Mouse (Mus musculus) hindlimb bud, embryonic 11.5 days (tissue): ENCODE measurements at regions not wholly inside any gene's neighbourhood (a gene's known extent, or its start where the extent isn't known, plus 50 kb on each side); places are given as distances from the start of the nearest gene placed in this dataset.

Source experiments
- DNase-seq: peaks from one replicate; pipeline ENCODE4 v3.0.0-alpha.2; 2012; ENCODE audit warnings: low read depth, low spot score; ENCODE audit errors: extremely low spot score

DNA sequence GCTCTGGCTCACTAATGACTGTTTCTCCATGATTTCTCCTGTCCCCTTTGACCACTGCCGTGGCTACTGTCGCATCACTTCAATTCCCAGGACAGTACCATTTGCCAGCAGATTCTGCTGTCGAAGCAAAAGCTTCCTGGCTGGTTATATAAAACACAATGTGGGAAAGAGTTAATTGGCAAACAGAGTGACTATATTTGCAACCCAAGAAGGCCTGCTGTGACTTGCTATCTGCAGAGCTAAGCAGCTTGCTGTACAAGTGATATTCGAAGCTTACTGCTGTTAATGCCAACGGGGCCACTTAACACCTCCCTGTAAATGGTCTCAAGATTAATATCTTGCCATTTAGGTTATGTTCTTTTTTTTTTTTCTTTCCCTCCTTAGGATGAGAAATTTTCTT, 242.2 kb upstream of the A1bg start:
- DNase-seq: no peak

GRCm38 (mm10) chr15:61161397-61161796, 238.6 kb upstream of the A1bg start:
- no peak for DNase-seq

- DNase-seq: no peak
These were observed 237.9 kb upstream of the A1bg start for GRCm38 (mm10) chr15:61160666-61161065.

GRCm38 (mm10) chr15:61159552-61159951, 236.7 kb upstream of the A1bg start:
- DNase-seq: no peak

GRCm38 (mm10) chr15:61158041-61158545, 235.3 kb upstream of the A1bg start:
- DNase-seq: no peak

DNA sequence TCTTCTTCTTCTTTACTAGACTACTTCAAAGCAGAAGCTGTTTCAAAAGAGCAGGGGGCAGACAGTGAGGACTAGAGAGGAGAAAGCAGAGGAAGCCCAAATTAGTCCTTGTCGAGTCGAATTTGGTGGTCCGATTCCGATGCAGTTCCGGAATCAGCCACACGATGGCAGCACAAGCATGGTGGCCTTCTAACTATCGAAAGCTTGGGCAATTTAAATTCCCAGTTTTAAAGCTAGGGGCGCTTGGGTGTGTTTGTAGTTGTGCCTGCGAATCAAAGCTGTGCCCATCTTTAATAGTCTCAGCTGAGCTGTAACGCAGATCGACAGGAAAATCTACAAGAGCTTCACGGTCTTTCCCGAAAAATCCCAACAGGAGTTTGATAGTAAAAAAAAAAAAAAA, 234.7 kb upstream of the A1bg start:
- DNase-seq: peak; percentile 86

GRCm38 (mm10) chr15:61155530-61155929, 232.7 kb upstream of the A1bg start:
- no peak for DNase-seq

- DNase-seq: no peak
These were observed 231.4 kb upstream of the A1bg start for GRCm38 (mm10) chr15:61154166-61154565.

GRCm38 (mm10) chr15:61142851-61143250, 220.0 kb upstream of the A1bg start:
- no peak for DNase-seq

DNA sequence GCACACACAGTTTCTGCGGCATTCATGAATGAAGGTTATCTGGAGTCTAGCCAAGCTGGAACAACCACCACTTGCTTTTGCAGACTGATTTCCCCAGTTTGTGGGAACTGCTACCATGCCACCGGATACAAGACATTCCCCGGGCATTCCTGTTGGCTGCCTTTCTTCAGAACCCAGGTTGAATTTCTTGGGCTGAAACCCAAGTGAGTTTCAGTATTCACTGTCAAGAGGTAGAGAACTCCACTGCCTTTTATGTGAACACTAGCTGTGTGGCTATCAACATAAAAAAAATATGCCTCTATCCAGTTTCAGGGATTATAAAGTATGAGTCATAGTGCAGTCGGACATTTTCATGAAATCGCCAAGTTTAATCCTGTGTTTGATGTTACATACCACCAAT, 216.3 kb upstream of the A1bg start:
- DNase-seq: no peak

GRCm38 (mm10) chr15:61136781-61137180, 214.0 kb upstream of the A1bg start:
- no peak for DNase-seq

DNA sequence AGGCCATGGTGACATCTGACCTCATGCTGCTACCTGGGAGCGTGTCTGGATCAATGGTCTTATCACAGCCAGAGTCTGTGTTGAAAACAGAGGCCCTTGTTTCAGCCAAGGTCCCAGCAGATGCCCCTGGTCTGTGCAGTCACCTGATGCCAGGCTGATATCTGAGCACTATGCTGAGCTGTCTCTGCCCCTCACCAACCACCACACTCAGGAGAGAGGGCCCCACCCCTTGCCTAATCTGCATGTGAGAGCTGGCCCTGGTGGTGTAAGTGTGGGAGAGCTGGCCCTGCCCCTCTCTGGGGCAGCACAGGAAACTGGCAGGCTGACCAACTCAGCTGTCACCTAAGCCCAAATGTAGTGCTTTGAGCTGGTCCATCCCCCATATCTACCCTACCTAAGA, 210.5 kb upstream of the A1bg start:
- DNase-seq: no peak

- no peak for DNase-seq
These were observed 205.2 kb upstream of the A1bg start for GRCm38 (mm10) chr15:61127971-61128370.

DNA sequence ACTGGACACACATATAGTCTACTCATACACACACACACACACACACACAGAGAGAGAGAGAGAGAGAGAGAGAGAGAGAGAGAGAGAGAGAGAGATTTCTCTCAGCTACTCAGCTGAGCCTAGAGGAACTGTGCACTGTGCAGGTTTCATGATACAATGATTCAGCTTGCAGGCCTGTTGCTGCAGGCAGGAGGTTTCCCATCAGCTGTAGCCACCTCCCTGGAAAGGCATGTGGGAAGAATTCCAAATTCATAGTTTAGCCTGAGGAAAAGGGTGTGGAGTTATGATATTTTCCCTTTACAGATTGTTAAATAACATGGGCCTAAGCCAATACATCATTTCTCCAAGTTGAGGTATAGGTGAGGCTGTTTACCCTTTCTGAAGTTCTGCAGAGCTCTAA, 204.3 kb upstream of the A1bg start:
- no peak for DNase-seq

- DNase-seq: no peak
These were observed 194.1 kb upstream of the A1bg start for GRCm38 (mm10) chr15:61116912-61117311.

DNA sequence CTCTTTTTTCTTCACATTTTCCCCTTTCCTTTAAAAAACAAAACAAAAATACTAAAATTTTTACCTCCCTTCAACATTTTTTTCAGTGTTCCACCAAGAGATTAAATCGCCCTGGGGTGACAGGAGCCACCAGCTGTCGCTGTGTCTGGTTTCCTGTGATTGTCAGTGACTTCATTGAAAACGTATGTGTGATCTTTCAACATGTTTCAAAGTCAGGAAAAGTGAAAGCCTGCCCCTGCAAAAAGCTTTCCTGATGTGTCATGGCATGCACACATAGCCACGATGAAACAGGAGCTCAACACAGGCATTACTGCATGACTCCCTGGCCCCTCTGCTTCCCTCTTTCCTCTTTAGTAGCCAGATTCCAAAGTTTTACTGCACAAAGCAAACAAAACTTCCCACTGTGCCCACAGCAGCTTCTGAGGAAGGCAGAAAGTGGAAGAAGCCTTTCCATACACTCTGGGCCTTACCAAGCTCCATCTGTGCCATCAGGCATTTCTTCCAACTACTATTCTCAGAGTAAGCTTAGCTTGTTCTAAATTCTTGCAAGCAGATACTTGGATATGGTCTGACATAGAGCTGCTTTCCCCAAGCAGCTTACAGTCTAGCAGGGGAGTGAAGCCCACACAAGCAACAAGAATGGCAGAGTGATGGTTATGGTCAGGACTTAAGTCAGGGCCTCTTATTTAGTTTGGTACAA, 186.8 kb upstream of the A1bg start:
- peak; percentile 28 for DNase-seq

GRCm38 (mm10) chr15:61108957-61109356, 186.1 kb upstream of the A1bg start:
- peak; percentile 24 for DNase-seq

GRCm38 (mm10) chr15:61102421-61103412, 179.9 kb upstream of the A1bg start:
- DNase-seq: peak; percentile 33

GRCm38 (mm10) chr15:61100807-61101206, 178.0 kb upstream of the A1bg start:
- DNase-seq: no peak

GRCm38 (mm10) chr15:61098968-61099367, 176.2 kb upstream of the A1bg start:
- DNase-seq: no peak

DNA sequence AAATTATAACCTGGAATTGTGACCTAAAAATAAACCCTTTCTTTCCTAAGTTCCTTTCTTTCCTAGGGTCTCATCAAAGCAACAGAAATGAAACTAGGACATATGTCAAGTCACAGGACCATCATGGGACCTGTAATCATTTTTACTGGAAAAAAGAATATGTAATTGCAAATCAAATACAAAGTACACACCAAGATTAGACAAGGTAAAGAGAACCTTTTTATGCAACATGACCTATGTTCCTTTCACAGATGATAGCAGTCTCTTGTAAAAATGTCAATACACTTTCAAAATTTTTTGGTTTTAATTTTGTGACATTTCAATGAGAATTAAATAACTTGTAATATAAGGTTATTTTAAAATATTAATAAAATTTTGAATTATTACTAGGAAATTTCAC, 175.7 kb upstream of the A1bg start:
- DNase-seq: no peak
